Mouse (Mus musculus) kidney, adult 10 weeks (tissue): ENCODE data around the gene Egln1. TPM values are rescaled to one million over a fixed set of nuclear protein-coding genes. Genes with fewer than 3 reads are reported as not detected.

Source experiments
- polyA plus RNA-seq: library from polyadenylated mRNA; stranded (reverse); fragments of 350-450 nt; fragmentation: Illumina TruSeq; extraction: RNeasy Lipid Tissue Mini Kit (QIAGEN cat#74804); gene quantifications from one replicate; pipeline ENCODE4 v1.2.3, GENCODE M21; 2014; ENCODE audit warnings: low read depth, low replicate concordance

Gene Egln1
- polyA plus RNA-seq: 50.3 TPM

GRCm38 (mm10) chr8:124949209-124950068 lies at the start of gene Egln1:
Egln1 (minus strand) TSS chr8:124949324.

DNA sequence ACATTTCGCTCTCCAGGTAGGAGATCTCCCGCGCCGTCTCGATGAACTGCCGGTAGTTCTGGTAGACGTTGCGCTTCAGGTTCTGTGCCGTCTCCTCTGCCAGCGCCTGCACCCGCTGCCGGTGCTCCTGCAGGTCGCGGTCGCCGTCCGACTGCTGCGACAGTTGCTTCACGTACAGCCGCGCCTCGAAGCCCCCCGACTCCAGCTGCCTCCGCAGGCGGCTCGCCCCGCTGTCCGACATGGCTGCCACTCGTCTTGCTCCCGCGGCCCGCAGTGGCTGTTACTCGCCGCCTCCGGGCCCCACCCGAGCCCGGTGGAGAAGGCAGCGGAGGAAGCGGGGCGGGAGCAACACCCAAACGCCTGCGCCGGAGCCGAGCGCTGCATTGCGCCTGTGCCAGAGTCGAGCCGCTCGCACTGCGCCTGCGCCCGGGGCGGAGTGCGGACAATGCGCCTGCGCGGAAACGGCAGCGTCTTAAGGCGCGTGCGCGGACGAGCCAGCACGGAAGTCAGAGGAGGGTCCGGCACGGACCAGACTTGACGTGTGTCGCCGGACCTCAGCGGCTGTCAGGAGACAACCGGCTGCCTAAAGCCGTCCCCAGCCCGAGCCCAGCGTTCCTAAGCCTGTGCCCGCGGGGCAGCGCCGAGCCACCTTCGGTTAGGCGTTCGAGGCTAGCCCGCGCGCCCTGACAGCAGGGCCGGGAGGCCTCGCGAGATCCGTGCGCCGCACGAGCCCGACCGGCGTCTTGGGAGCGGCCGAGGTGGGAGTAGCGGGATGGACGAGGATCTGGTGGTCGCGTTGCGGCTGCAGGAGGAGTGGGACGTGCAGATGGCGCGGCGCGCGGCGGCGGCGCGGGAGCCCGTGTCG lies 51.5 kb downstream of the Egln1 start, which contains the start of the genes Exoc8 and Sprtn:
Gene Exoc8, minus strand, starts transcription at position 320 of the 865 bp plus-strand sequence.
Gene Sprtn, plus strand, starts transcription at position 501 of the 865 bp plus-strand sequence.

DNA sequence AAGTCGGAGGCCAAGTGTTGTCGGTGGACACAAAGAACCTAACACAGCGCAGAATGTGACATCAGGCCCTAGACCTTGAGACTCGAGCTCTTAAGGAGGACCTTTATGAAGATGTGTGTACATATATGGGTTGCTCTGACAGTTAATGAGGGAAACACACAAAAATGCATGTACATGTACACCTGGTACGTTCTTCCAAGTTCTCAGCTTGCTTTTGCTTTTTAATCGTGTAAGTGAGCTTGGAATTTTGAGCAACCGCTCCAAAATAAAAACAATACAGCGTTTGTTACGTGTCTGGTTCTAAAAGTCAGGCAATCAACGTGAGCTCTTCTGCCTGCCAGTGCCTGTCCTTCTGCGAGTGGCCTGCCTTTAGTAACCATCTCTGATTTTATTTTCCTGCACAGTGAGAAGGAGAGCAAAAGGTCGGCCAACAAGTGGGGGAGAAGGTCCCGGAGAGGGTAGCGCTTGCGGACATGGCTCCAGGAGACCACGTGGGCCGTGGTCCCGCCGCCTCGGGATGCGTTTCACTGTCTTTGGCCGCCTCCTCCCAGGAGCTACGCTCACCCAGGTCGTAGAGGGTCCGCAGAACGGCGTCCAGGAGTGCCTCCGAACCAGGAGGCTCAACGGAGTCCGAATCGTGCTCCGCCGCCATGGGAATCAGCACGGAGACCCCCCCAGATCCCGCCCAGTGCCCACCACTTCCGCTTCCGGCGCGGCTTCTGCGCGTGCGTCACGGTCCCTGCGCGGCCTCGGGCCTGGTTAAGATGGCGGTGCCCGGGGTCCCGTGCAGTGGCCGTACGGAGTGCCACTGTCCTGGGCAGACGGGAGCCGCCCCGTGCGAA lies 86.6 kb downstream of the Egln1 start, which contains the start of the genes Gnpat and 2810004N23Rik:
Gene Gnpat, plus strand, starts transcription at position 713 of the 842 bp plus-strand sequence.
Gene 2810004N23Rik, minus strand, starts transcription at position 800 of the 842 bp plus-strand sequence.

Other genes with a start within 250 kb of the Egln1 start
- 13.5 TPM for gene Ttc13, start 227.3 kb downstream of the Egln1 start, polyA plus RNA-seq
- gene Arv1, start 227.2 kb downstream of the Egln1 start, polyA plus RNA-seq: 1.1 TPM
- 0.69 TPM for gene Fam89a, start 197.5 kb downstream of the Egln1 start, polyA plus RNA-seq
- not detected for gene Trim67, start 156.2 kb downstream of the Egln1 start, polyA plus RNA-seq
- 57.2 TPM for gene Gnpat, start 86.3 kb downstream of the Egln1 start, polyA plus RNA-seq
- gene 2810004N23Rik, start 86.2 kb downstream of the Egln1 start, polyA plus RNA-seq: 30.8 TPM
- gene Exoc8, start 51.6 kb downstream of the Egln1 start, polyA plus RNA-seq: 10.6 TPM
- 11.4 TPM for gene Sprtn, start 51.4 kb downstream of the Egln1 start, polyA plus RNA-seq
- 41.4 TPM for gene Tsnax, start 63.7 kb upstream of the Egln1 start, polyA plus RNA-seq
- not detected for gene Disc1, start 104.9 kb upstream of the Egln1 start, polyA plus RNA-seq